Mouse (Mus musculus) ES-CJ7 (cell line): ENCODE data around the gene Gm29554.
"Not testable (repeated sequence)": the region's sequence is repeated elsewhere in the genome, so short reads cannot be mapped to it uniquely, and the experiment has no call there.

Experiments used
- DNase-seq: peaks from one replicate; pipeline ENCODE4 v3.0.0; 2011; ENCODE audit warnings: low read depth, low spot score

Gm29554 gene

GRCm38 (mm10) chrY:12273632-12274031 lies at the start of gene Gm29554:
Gm29554 (plus strand) TSS chrY:12273932.
- not testable (repeated sequence) for DNase-seq
